Mouse (Mus musculus) adrenal gland (tissue): Measurements from ENCODE around the gene Olfr796.

Experiments
- intact Hi-C: fragments of 180-260 bp; cut with DNase I; formaldehyde crosslinking; loops from one replicate; pipeline ENCODE4 v1.15.1; 2025
- long read RNA-seq, 2 experiments: library from polyadenylated mRNA; unstranded; transcript quantifications; one replicate each; pipeline ENCODE4 v2.0.0; 2020; ENCODE audit warnings: borderline replicate concordance in 1 of 2; ENCODE audit not compliant: insufficient replicate concordance in 1 of 2
- microRNA-seq, 2 experiments: library from miRNA; unstranded; fragments of <30 nt; microRNA quantifications; one replicate each; pipeline ENCODE4; 2019

Olfr796 gene
- long read RNA-seq, experiment 1: 0 reads
- long read RNA-seq, experiment 2: 0 reads

DNA sequence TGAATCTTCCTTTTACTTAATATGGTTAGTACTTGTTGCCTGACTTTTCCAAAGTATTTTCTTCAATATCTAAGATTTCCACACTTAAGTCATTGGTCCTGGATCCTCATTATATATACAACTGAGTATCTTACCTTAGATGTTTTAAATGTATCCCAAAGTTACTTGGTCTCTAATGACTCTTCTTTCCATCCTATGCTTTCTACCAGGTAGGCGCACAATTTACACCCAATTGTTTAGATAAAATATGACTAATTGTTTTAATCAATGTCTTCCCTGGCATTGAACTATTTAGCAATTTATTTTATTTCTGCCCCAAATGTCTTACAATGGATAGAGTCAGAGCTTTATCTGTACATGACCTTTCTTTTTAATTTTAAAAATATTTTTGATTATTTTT, at the start of gene Olfr796:
Olfr796 (minus strand) TSS at position 101 of the 400 bp plus-strand sequence.
- intact Hi-C loops: no loop called here

- intact Hi-C loops: no loop called here
These were observed 45.0 kb upstream of the Olfr796 start, which contains the start of gene Olfr800 for GRCm38 (mm10) chr10:129657394-129657793. Gene Olfr800 (plus strand): TSS chr10:129657694.

GRCm38 (mm10) chr10:129651763-129652162, 39.4 kb upstream of the Olfr796 start:
- intact Hi-C loops: no loop called here

DNA sequence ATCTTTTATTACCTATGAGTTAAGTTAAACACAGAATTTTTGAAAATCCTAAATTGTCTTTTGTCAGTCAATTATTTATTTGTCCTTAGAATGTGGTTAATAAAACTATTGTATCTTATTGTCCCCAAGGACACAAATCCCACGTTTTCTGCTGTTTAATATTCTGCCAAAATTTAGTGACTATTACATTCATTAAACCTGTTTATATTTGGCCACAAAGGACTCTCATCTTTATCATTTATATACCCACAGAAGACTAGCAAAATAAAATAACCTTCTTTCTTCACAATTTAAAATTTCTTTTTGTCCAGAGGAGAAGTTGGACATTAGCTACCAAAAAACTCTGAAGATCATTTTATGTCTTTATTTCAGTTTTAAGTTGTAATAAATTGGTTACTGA, 24.8 kb upstream of the Olfr796 start, which contains the start of gene Olfr799:
Olfr799 (plus strand) TSS at position 301 of the 400 bp plus-strand sequence.
- intact Hi-C loops: no loop called here

DNA sequence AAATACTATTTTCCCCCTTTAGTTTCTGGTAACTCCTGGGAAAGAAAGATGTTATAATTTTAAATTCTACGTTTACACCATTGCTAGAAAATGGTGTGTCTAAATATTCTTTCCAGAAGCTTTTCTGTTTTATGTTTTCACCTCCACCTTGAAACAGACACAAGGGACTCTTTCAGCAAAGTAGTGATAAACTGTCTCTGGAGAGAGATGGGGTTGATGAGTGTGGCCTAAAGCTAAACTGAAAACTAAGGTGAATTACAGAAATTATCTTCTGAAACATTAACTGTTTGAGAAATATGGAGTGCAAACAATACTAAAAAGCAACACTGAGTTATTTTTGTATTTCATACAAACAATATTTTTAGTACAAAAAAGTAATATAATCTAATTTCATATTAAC, 15.5 kb upstream of the Olfr796 start, which contains the start of gene Olfr798:
Olfr798 (minus strand) TSS at position 101 of the 400 bp plus-strand sequence.
- intact Hi-C loops: no loop called here

GRCm38 (mm10) chr10:129623251-129623650, 10.9 kb upstream of the Olfr796 start:
- intact Hi-C loops: no loop called here

GRCm38 (mm10) chr10:129621724-129622123, 9.4 kb upstream of the Olfr796 start:
- intact Hi-C loops: no loop called here

DNA sequence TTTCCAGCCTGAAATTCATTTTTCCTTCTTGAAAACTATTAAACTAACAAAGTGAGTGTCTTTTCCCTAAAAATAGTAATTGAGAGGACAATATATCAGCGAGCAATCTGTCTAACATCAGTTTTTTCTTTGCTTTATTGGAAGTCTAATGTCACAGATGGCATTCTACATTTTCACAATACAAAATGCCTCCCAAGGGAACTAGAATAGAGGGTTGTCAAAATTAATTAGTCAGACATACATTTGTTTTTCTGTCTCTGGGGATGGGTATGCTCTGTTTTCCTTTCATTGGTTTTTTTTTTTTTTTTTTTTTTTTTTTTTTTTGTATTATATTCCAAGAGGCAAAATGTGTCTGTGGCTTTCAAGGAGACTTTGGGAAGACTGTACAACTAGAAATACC, 35.3 kb downstream of the Olfr796 start:
- intact Hi-C loops: no loop called here

- intact Hi-C loops: no loop called here
These were observed 45.0 kb downstream of the Olfr796 start, which contains the start of gene Olfr794 for GRCm38 (mm10) chr10:129567355-129567754. Gene Olfr794 (plus strand): TSS chr10:129567655.

Small RNAs within 50 kb of the gene (microRNA-seq; reads per million reads assigned to microRNA genes)
- 0 reads per million in 2 experiments for gene Gm23252
